Mouse (Mus musculus) heart, adult 2 months (tissue): ENCODE measurements around the gene Sod3.

ENCODE experiments used
- CTCF ChIP-seq: fragments of 200-600 bp; IDR thresholded peaks from 2 replicates; pipeline ENCODE4 v1.8.1; 2022; ENCODE audit warnings: antibody characterized with exemption, mild to moderate bottlenecking, moderate library complexity
- POLR2A ChIP-seq: fragments of 200-500 bp; IDR thresholded peaks from 2 replicates; pipeline ENCODE4 v1.6.1; 2011; ENCODE audit warnings: mild to moderate bottlenecking, low read depth, low read length, control low read depth; ENCODE audit not compliant: insufficient read depth

- TF ChIP-seq CTCF (no peak), POLR2A (no peak)
These were observed 669 bp upstream of the Sod3 start for GRCm38 (mm10) chr5:52362776-52363467.
